ENCODE assay signal across 31 mouse cellular contexts in genomic region chr2:134827778-134828487, GRCm38 (mm10). TPM values are rescaled to one million over a fixed set of nuclear protein-coding genes. Genes with fewer than 3 reads are reported as not detected.
A peak's percentile ranks its signal among the peaks of the same experiment; 100 is the strongest.
DNase-seq lines count a peak whose midpoint lies in the region; ATAC-seq lines count a peak whose summit lies in the region.
"Had no signal": no experiment of that assay in that cellular context is flagged by ENCODE, and none has a peak within 500 bp of the region (broad histone marks: within the 10 kb centered on the region; RNA-seq: fewer than 3 reads in every experiment).

No protein-coding gene starts in this region.

- peaks cover 8% of the 10 kb centered on the region for H3K4me1 ChIP-seq in forebrain, embryonic 11.5 days (replicated peaks; ENCODE audit: control insufficient read depth, insufficient read depth, low read length)
- peaks cover 22% of the 10 kb centered on the region for H3K4me1 ChIP-seq in forebrain, embryonic 10.5 days
- peaks cover 25% of the 10 kb centered on the region for H3K4me1 ChIP-seq in neural tube, embryonic 13.5 days (replicated peaks)
- H3K4me1 ChIP-seq in neural tube, embryonic 15.5 days = peaks cover 23% of the 10 kb centered on the region
- H3K4me1 ChIP-seq: embryonic facial prominence, embryonic 15.5 days; liver, embryonic 12.5 days had no signal

- H3K9me3 ChIP-seq in forebrain, embryonic 11.5 days (ENCODE audit: control insufficient read depth, low read length) = no peaks in the 10 kb centered on the region
- H3K9me3 ChIP-seq in forebrain, embryonic 10.5 days = no peaks in the 10 kb centered on the region
- H3K9me3 ChIP-seq in neural tube, embryonic 13.5 days = no peaks in the 10 kb centered on the region
- no peaks in the 10 kb centered on the region for H3K9me3 ChIP-seq in neural tube, embryonic 15.5 days (replicated peaks)
- H3K9me3 ChIP-seq: embryonic facial prominence, embryonic 10.5 days; embryonic facial prominence, embryonic 15.5 days; heart, embryonic 12.5 days; hindbrain, embryonic 15.5 days; limb, embryonic 12.5 days; liver, embryonic 12.5 days; midbrain, embryonic 13.5 days had no signal

- no peak overlapping the region for H3K4me3 ChIP-seq in forebrain, embryonic 11.5 days (ENCODE audit: low read depth, low read length)
- H3K4me3 ChIP-seq in forebrain, embryonic 10.5 days = no peak overlapping the region
- no peak overlapping the region for H3K4me3 ChIP-seq in neural tube, embryonic 13.5 days
- no peak overlapping the region for H3K4me3 ChIP-seq in neural tube, embryonic 15.5 days (replicated peaks)
- H3K4me3 ChIP-seq: embryonic facial prominence, embryonic 10.5 days; embryonic facial prominence, embryonic 15.5 days; gastrocnemius, adult 2 months; heart, adult 2 months; heart, embryonic 12.5 days; hindbrain, embryonic 15.5 days; left cerebral cortex, adult 2 months; limb, embryonic 12.5 days; liver, embryonic 12.5 days; midbrain, embryonic 13.5 days had no signal

- peak; percentile 76 for ATAC-seq in forebrain, embryonic 11.5 days (replicated peaks; ENCODE audit: low FRiP score)
- ATAC-seq in neural tube, embryonic 13.5 days (ENCODE audit: low read depth) = no peak
- ATAC-seq in neural tube, embryonic 15.5 days (ENCODE audit: low FRiP score) = no peak
- ATAC-seq: activated CD4-positive, CD25-positive, alpha-beta regulatory T cell, adult 4 months; inflammation-experienced regulatory T-cells, adult 6 months; liver, embryonic 12.5 days; midbrain, embryonic 13.5 days had no signal

- no peaks in the 10 kb centered on the region for H3K36me3 ChIP-seq in forebrain, embryonic 11.5 days (ENCODE audit: control insufficient read depth, insufficient read depth, low read length)
- H3K36me3 ChIP-seq in forebrain, embryonic 10.5 days (replicated peaks) = no peaks in the 10 kb centered on the region
- H3K36me3 ChIP-seq in neural tube, embryonic 13.5 days = no peaks in the 10 kb centered on the region
- H3K36me3 ChIP-seq in neural tube, embryonic 15.5 days = no peaks in the 10 kb centered on the region
- H3K36me3 ChIP-seq: embryonic facial prominence, embryonic 10.5 days; embryonic facial prominence, embryonic 15.5 days; heart, embryonic 12.5 days; hindbrain, embryonic 15.5 days; limb, embryonic 12.5 days; liver, embryonic 12.5 days; midbrain, embryonic 13.5 days had no signal

- H3K27me3 ChIP-seq in forebrain, embryonic 11.5 days (ENCODE audit: control insufficient read depth, insufficient read depth, low read length) = no peaks in the 10 kb centered on the region
- H3K27me3 ChIP-seq in forebrain, embryonic 10.5 days (ENCODE audit: poor library complexity, severe bottlenecking) = no peaks in the 10 kb centered on the region
- no peaks in the 10 kb centered on the region for H3K27me3 ChIP-seq in neural tube, embryonic 13.5 days
- H3K27me3 ChIP-seq in neural tube, embryonic 15.5 days (replicated peaks) = no peaks in the 10 kb centered on the region
- H3K27me3 ChIP-seq: CH12.LX; embryonic facial prominence, embryonic 15.5 days; heart, embryonic 12.5 days; hindbrain, embryonic 15.5 days; limb, embryonic 12.5 days; liver, embryonic 12.5 days; midbrain, embryonic 13.5 days had no signal

- H3K27ac ChIP-seq in forebrain, embryonic 11.5 days (ENCODE audit: low read depth, low read length) = no peak overlapping the region
- no peak overlapping the region for H3K27ac ChIP-seq in forebrain, embryonic 10.5 days
- 0 out of 2 replicates have a peak overlapping the region, but pooled peaks have one; percentile 1 for H3K27ac ChIP-seq in neural tube, embryonic 13.5 days (replicated peaks)
- no peak overlapping the region for H3K27ac ChIP-seq in neural tube, embryonic 15.5 days (replicated peaks)
- H3K27ac ChIP-seq: embryonic facial prominence, embryonic 10.5 days; embryonic facial prominence, embryonic 15.5 days; gastrocnemius, adult 2 months; heart, adult 2 months; hindbrain, embryonic 15.5 days; left cerebral cortex, adult 2 months; limb, embryonic 12.5 days; liver, embryonic 12.5 days; macrophage; midbrain, embryonic 13.5 days had no signal

- WGBS in forebrain, embryonic 11.5 days = 52% methylated on average over 3 of the region's 3 CpGs
- WGBS in forebrain, embryonic 10.5 days = 68% methylated on average over 3 of the region's 3 CpGs
- 80% methylated on average over 3 of the region's 3 CpGs for WGBS in neural tube, embryonic 13.5 days
- WGBS in neural tube, embryonic 15.5 days = 74% methylated on average over 3 of the region's 3 CpGs

- H3K9ac ChIP-seq in forebrain, embryonic 11.5 days (ENCODE audit: low read length) = no peak overlapping the region
- no peak overlapping the region for H3K9ac ChIP-seq in neural tube, embryonic 13.5 days
- no peak overlapping the region for H3K9ac ChIP-seq in neural tube, embryonic 15.5 days (replicated peaks)
- H3K9ac ChIP-seq: embryonic facial prominence, embryonic 15.5 days; heart, embryonic 12.5 days; hindbrain, embryonic 15.5 days; limb, embryonic 12.5 days; liver, embryonic 12.5 days; midbrain, embryonic 13.5 days had no signal

- no peak overlapping the region for H3K4me2 ChIP-seq in forebrain, embryonic 11.5 days (ENCODE audit: low read depth, low read length, severe bottlenecking)
- no peak overlapping the region for H3K4me2 ChIP-seq in neural tube, embryonic 13.5 days
- H3K4me2 ChIP-seq in neural tube, embryonic 15.5 days = no peak overlapping the region
- H3K4me2 ChIP-seq: embryonic facial prominence, embryonic 15.5 days; heart, embryonic 12.5 days; hindbrain, embryonic 15.5 days; limb, embryonic 12.5 days; liver, embryonic 12.5 days; midbrain, embryonic 13.5 days had no signal

- no peak for DNase-seq in forebrain, embryonic 11.5 days (ENCODE audit: low spot score)
- no peak for DNase-seq in forebrain, embryonic 10.5 days (ENCODE audit: extremely low spot score, low spot score)
- peak; percentile 89 for DNase-seq in kidney, adult 9 months
- no peak for DNase-seq in kidney, postnatal 10 days
- DNase-seq in kidney, postnatal 36 days = peak; percentile 54 to 79
- DNase-seq in layer of hippocampus, postnatal 36 days = no peak
- DNase-seq: adrenal gland, adult 2 months; adrenal gland, postnatal 36 days; cerebellum, adult 2 months; cerebellum, postnatal 14 days; gastrocnemius, adult 2 months; heart, adult 2 months; heart, postnatal 4 days; lung, adult 2 months; lung, postnatal 10 days; right cerebral cortex, postnatal 25 days; thymus, postnatal 14 days had no signal

RNA-seq across cellular contexts. Expression of gene Plcb1, which starts 42.1 kb away (rescaled TPM):
- polyA plus RNA-seq in forebrain, embryonic 11.5 days (2014; fragmentation: Nextera tagmentation; extraction: Ambion mirVana) = 12.8 TPM in 2 replicates
- polyA plus RNA-seq in forebrain, embryonic 10.5 days (2016; fragmentation: Nextera tagmentation; extraction: Ambion mirVana) = 3.7 and 4.2 TPM in 2 replicates
- 55.0 and 56.5 TPM in 2 replicates for polyA plus RNA-seq in neural tube, embryonic 13.5 days (2015; fragmentation: Nextera tagmentation; extraction: Ambion mirVana)
- polyA plus RNA-seq in neural tube, embryonic 15.5 days (2015; fragmentation: Nextera tagmentation; extraction: Ambion mirVana) = 69.0 and 81.5 TPM in 2 replicates
- 100 to 1,000 TPM; 152 TPM for total RNA-seq in layer of hippocampus, postnatal 36 days (2021)
- total RNA-seq: CH12.LX had no signal
- polyA plus RNA-seq: activated CD4-positive, CD25-positive, alpha-beta regulatory T cell, adult 4 months had no signal

Comparison
In these comparisons a context has a peak if more than half of its experiments do, and no peak if none do; other contexts are left out.
1. DNase-seq: peak in kidney, adult 9 months (single experiment) and kidney, postnatal 36 days (2 of 2); none in forebrain, embryonic 11.5 days (single experiment), forebrain, embryonic 10.5 days (single experiment), kidney, postnatal 10 days (single experiment) and layer of hippocampus, postnatal 36 days (0 of 2).